Mouse (Mus musculus): ENCODE measurements around the gene Gm49358.

Gm49358 gene

GRCm38 (mm10) chr10:86763672-86764071 is at the start of gene Gm49358:
Gene Gm49358 (plus strand): TSS chr10:86763972.
- DNase-seq = no peak

- DNase-seq = peak; percentile 7
These were observed 36.2 kb upstream of the Gm49358 start for GRCm38 (mm10) chr10:86727548-86727980.

GRCm38 (mm10) chr10:86728176-86728575 is 35.6 kb upstream of the Gm49358 start:
- DNase-seq = no peak

GRCm38 (mm10) chr10:86730823-86731499 is 32.8 kb upstream of the Gm49358 start:
- peak; percentile 93 for DNase-seq

- DNase-seq = no peak
These were observed 32.3 kb upstream of the Gm49358 start for GRCm38 (mm10) chr10:86731500-86731863.

- DNase-seq = no peak
These were observed 28.7 kb upstream of the Gm49358 start for GRCm38 (mm10) chr10:86735036-86735435.

- no peak for DNase-seq
These were observed 20.9 kb upstream of the Gm49358 start for GRCm38 (mm10) chr10:86742918-86743317.

GRCm38 (mm10) chr10:86744306-86744705 is 19.5 kb upstream of the Gm49358 start:
- DNase-seq = no peak

- no peak for DNase-seq
These were observed 7.8 kb upstream of the Gm49358 start for GRCm38 (mm10) chr10:86755816-86756502.

- no peak for DNase-seq
These were observed 6.0 kb upstream of the Gm49358 start for GRCm38 (mm10) chr10:86757724-86758123.

GRCm38 (mm10) chr10:86758211-86758610 is 5.6 kb upstream of the Gm49358 start:
- no peak for DNase-seq

- DNase-seq = no peak
These were observed 2.5 kb upstream of the Gm49358 start for GRCm38 (mm10) chr10:86761236-86761635.

- DNase-seq = no peak
These were observed 1.9 kb upstream of the Gm49358 start for GRCm38 (mm10) chr10:86761722-86762383.

- no peak for DNase-seq
These were observed 1.4 kb upstream of the Gm49358 start for GRCm38 (mm10) chr10:86762384-86762730.

GRCm38 (mm10) chr10:86765344-86765966 is 1.7 kb downstream of the Gm49358 start:
- DNase-seq = no peak

GRCm38 (mm10) chr10:86769216-86769615 is 5.4 kb downstream of the Gm49358 start:
- DNase-seq = no peak

- DNase-seq = no peak
These were observed 6.0 kb downstream of the Gm49358 start for GRCm38 (mm10) chr10:86769797-86770196.

GRCm38 (mm10) chr10:86771701-86772100 is 7.9 kb downstream of the Gm49358 start:
- no peak for DNase-seq

GRCm38 (mm10) chr10:86772231-86772631 is 8.5 kb downstream of the Gm49358 start:
- DNase-seq = no peak

GRCm38 (mm10) chr10:86773360-86773759 is 9.6 kb downstream of the Gm49358 start:
- no peak for DNase-seq

- DNase-seq = no peak
These were observed 12.5 kb downstream of the Gm49358 start for GRCm38 (mm10) chr10:86776281-86776680.

GRCm38 (mm10) chr10:86777614-86778319 is 14.0 kb downstream of the Gm49358 start:
- no peak for DNase-seq

Measured in right cerebral cortex, postnatal 4 days (tissue).